In the genomic region with DNA sequence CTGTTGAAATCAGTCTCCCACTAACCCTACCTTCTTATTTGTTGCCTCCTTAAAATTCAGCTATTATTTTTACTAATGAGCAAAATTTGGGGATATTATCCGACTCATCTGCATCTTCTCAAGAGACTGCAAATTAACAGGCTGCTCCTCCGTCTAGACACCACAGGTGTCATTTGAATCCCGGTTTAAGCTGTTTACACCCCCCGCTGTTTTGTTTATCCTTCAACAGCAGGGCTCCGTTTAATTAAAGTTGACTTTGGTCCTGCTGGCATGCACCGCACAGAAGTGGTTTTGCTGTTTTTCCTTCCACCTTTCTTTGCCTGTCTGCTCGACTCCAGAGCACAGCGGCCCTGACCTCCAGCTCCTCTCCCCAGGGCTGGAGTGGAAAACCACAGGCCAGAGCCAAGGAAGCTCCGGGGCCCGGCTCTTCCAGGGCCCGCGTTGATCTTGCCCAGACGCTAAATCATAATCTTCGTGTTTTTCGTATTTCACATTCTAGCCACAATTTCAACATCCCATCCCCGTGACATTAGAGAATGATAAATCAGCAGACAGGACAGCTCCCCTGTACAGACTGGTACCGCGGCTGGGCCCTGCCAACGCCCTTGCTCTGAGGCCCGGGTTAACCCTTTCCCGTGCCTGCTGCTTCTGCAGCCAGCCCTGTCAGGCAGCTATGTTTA, we compare ENCODE assay signal across 8 mouse cellular contexts.
DNase-seq lines count a peak whose midpoint lies in the region; ATAC-seq lines count a peak whose summit lies in the region.
"Had no signal": no experiment of that assay in that cellular context is flagged by ENCODE, and none has a peak within 500 bp of the region (broad histone marks: within the 10 kb centered on the region; RNA-seq: fewer than 3 reads in every experiment).

No protein-coding gene starts in this region.

- peak overlapping the region; percentile 68 for H3K4me2 ChIP-seq in heart, embryonic 13.5 days
- peak overlapping the region; percentile 41 for H3K4me2 ChIP-seq in neural tube, embryonic 11.5 days (ENCODE audit: low read depth)

- 8% methylated on average over 21 of the region's 21 CpGs for WGBS in heart, embryonic 13.5 days
- WGBS in limb, embryonic 10.5 days: 3% methylated on average over 21 of the region's 21 CpGs
- 3% methylated on average over 21 of the region's 21 CpGs for WGBS in neural tube, embryonic 11.5 days

- no peaks in the 10 kb centered on the region for H3K9me3 ChIP-seq in heart, embryonic 13.5 days
- H3K9me3 ChIP-seq in limb, embryonic 10.5 days (replicated peaks): no peaks in the 10 kb centered on the region
- no peaks in the 10 kb centered on the region for H3K9me3 ChIP-seq in neural tube, embryonic 11.5 days (ENCODE audit: control insufficient read depth, low read length)
- H3K9me3 ChIP-seq: megakaryocyte, embryonic 14.5 days had no signal

- peak; percentile 62 for DNase-seq in adipocyte (ENCODE audit: low spot score)
- DNase-seq in embryo, embryonic 11.5 days (ENCODE audit: low read depth, low spot score): peak; percentile 29
- peak; percentile 56 for DNase-seq in limb, embryonic 10.5 days (ENCODE audit: low spot score)
- peak; percentile 48 for DNase-seq in neural tube, embryonic 11.5 days (ENCODE audit: low spot score)
- DNase-seq in spleen, adult 18-20 months: no peak

- peak overlapping the region; percentile 56 for H3K27ac ChIP-seq in heart, embryonic 13.5 days (replicated peaks)
- H3K27ac ChIP-seq in limb, embryonic 10.5 days: peak overlapping the region; percentile 62; the same call in 1 of the 2 replicates
- no peak overlapping the region for H3K27ac ChIP-seq in neural tube, embryonic 11.5 days (ENCODE audit: low read depth, low read length)

- peaks cover 16% of the 10 kb centered on the region for H3K4me1 ChIP-seq in heart, embryonic 13.5 days
- H3K4me1 ChIP-seq in limb, embryonic 10.5 days: peaks cover 27% of the 10 kb centered on the region
- H3K4me1 ChIP-seq in neural tube, embryonic 11.5 days (ENCODE audit: control insufficient read depth, insufficient read depth, low read length): 0 out of 2 replicates have a peak, but pooled peaks cover 3% of the 10 kb centered on the region
- H3K4me1 ChIP-seq: megakaryocyte, embryonic 14.5 days had no signal

- H3K9ac ChIP-seq in heart, embryonic 13.5 days: peak overlapping the region; percentile 65
- H3K9ac ChIP-seq in neural tube, embryonic 11.5 days (ENCODE audit: low read length): peak overlapping the region; percentile 48; the same call in 1 of the 2 replicates

- peaks cover 3% of the 10 kb centered on the region for H3K27me3 ChIP-seq in heart, embryonic 13.5 days (replicated peaks)
- peaks cover 1% of the 10 kb centered on the region for H3K27me3 ChIP-seq in limb, embryonic 10.5 days (ENCODE audit: low read depth, poor library complexity, severe bottlenecking)
- H3K27me3 ChIP-seq in neural tube, embryonic 11.5 days (ENCODE audit: control insufficient read depth, insufficient read depth, low read length): no peaks in the 10 kb centered on the region

- no peak for ATAC-seq in heart, embryonic 13.5 days (ENCODE audit: extremely low read depth, insufficient number of reproducible peaks, low FRiP score, low TSS enrichment)
- ATAC-seq in neural tube, embryonic 11.5 days (ENCODE audit: insufficient read depth, low FRiP score, low TSS enrichment): 0 out of 2 replicates have a peak, but pooled peaks have one; percentile 23
- no peak for ATAC-seq in erythroid progenitor cell, adult 5-6 weeks (replicated peaks; ENCODE audit: low FRiP score, poor library complexity, severe bottlenecking)

- peak overlapping the region; percentile 36 for H3K4me3 ChIP-seq in heart, embryonic 13.5 days
- H3K4me3 ChIP-seq in limb, embryonic 10.5 days: peak overlapping the region; percentile 41
- no peak overlapping the region for H3K4me3 ChIP-seq in neural tube, embryonic 11.5 days (ENCODE audit: low read depth, low read length)
- H3K4me3 ChIP-seq: megakaryocyte, embryonic 14.5 days had no signal

- no peaks in the 10 kb centered on the region for H3K36me3 ChIP-seq in heart, embryonic 13.5 days
- no peaks in the 10 kb centered on the region for H3K36me3 ChIP-seq in limb, embryonic 10.5 days
- H3K36me3 ChIP-seq in neural tube, embryonic 11.5 days (ENCODE audit: control insufficient read depth, insufficient read depth, low read length): no peaks in the 10 kb centered on the region

Comparison
In these comparisons a context has a peak if more than half of its experiments do, and no peak if none do; other contexts are left out.
1. DNase-seq: peak in adipocyte (single experiment), embryo, embryonic 11.5 days (single experiment), limb, embryonic 10.5 days (single experiment) and neural tube, embryonic 11.5 days (single experiment); none in spleen, adult 18-20 months (0 of 2).